Mouse (Mus musculus) CH12F3 (cell line): ENCODE data around the gene Slc4a2.

Source experiments
- in situ Hi-C: fragments of 300-500 bp; cut with MboI; formaldehyde crosslinking; loops from 2 replicates; pipeline ENCODE4 v1.14.3; 2020; ENCODE audit warnings: low sequenced_read_pairs

Slc4a2 gene

DNA sequence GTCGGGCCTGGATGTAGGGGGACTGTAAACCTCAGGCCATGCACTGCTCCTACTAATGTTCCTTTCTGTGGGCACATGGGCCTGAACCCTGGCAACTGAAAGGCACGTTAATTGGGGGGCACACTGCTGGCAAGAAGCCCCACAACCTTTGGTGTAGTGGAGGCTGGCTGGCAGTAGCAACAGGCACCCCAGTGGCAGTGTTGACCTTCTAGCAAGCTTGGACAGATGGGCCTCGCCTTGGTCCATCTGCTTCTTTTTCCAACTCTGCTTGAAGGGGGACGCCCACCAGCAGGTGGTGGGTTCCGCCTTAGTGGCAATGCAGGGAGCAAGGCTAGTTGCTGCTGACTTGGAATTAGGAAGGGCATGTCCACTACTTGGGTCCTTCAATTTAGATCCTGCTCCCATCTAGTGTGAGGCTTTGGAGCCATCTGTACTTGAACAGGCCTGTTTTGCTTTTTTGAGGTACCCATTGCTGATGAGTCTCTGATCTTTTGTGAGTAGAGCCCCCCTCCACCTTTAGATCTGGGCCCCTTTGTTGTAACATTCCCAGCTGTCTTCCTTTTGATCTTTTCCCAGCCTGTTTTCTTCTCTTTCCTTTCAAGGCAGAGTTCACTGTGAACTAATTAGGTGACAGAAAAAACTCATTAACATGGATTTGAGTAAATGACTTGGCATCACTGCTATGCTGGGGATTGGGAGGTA is 29.8 kb downstream of the Slc4a2 start:
- in situ Hi-C loops: no loop called here

- in situ Hi-C loops: no loop called here
Observed at GRCm38 (mm10) chr5:24453985-24454303, 30.3 kb downstream of the Slc4a2 start.

GRCm38 (mm10) chr5:24455076-24455475 is 31.4 kb downstream of the Slc4a2 start:
- in situ Hi-C loops: no loop called here

- in situ Hi-C loops: no loop called here
Observed at GRCm38 (mm10) chr5:24455613-24456012, 32.0 kb downstream of the Slc4a2 start.

DNA sequence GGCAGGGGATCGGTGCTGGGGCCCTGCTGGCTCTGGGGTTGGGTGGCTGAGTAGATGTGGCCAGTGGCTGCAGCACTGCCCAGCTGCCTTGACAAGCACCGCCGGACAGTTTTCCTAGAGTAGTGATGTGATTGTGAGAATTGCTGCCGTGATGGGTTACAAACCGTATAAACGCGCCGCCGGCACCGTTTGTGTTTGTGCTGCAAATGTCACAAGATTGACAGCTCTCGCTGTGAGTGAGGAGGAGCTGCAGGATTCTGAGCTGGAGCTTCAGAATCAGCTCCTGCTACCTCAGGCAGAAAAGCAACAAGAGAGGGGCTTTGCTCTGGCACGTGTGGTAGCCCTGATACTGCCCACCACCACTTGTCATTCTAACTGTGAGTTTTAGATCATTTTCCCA is 43.1 kb downstream of the Slc4a2 start:
- in situ Hi-C loops: no loop called here

GRCm38 (mm10) chr5:24470600-24470999 is 47.0 kb downstream of the Slc4a2 start:
- in situ Hi-C loops: no loop called here

- in situ Hi-C loops: no loop called here
Observed at GRCm38 (mm10) chr5:24472884-24473619, 49.4 kb downstream of the Slc4a2 start.

- in situ Hi-C loops: no loop called here
Observed at GRCm38 (mm10) chr5:24474025-24474722, 50.5 kb downstream of the Slc4a2 start.

DNA sequence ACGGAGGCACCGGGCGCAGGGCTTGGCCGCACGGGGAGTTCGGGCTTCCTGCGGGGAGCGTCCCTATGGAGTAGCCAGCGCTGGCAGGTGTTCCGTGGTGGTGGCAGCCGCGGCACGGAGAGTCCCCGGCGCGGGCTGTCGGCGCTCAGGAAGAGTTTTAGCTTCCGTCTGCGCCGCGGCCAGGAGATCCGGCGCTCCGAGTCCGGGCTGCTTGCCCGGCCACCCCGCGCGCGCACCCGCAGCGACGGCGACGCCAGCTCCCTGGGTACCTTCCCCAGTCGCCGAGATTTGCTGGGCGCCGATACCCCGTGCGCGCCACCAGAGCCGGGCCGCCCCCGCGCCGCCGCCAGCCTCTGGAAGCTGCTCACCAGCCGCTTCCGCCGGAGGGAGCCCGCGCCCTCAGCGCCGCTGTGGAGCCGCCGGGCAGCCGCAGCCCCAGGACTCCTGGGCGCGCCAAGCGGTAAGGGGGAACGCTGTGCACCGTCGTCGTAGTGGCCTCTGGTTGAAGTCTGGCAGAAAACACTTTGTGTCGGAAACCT is 51.2 kb downstream of the Slc4a2 start:
- in situ Hi-C loops: no loop called here

DNA sequence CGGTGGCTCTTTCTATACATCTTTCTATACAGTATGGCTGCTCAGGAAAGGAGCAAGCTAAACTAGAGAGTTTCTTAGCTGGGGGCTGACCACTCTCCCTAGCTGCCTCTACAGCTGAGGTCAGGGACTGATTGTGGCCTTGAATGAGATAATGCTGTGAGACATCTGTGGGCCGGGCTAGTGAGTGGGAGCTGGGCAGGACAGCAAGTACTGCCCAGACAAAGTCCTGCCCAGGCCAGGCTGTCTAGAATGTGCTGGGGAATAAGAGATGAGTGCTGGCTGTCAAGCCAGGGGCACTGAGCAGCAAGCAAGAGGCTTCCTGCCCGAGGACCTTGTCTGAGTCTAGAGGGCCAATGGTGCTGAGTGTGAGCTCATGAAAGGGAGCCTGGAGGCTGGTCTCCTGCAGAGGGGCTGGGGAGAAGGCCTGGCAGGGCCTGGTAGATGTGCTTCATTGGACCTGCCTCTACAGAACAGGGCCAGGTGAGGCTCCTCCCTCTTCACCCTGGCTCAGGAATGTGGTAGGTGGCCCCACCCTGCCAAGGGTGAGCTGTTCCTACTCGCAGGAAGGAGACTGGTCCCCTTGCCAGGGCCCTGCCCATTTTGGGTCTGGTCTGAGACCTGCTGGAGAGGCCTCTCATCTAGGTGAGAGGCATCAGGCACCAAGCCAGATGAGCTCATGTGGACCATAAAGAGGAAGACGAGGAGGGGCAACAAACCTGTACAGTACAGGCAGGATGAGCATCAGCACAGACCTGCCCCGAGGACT is 52.0 kb downstream of the Slc4a2 start:
- in situ Hi-C loops: no loop called here

- in situ Hi-C loops: no loop called here
Observed at GRCm38 (mm10) chr5:24477909-24478308, 54.3 kb downstream of the Slc4a2 start.

DNA sequence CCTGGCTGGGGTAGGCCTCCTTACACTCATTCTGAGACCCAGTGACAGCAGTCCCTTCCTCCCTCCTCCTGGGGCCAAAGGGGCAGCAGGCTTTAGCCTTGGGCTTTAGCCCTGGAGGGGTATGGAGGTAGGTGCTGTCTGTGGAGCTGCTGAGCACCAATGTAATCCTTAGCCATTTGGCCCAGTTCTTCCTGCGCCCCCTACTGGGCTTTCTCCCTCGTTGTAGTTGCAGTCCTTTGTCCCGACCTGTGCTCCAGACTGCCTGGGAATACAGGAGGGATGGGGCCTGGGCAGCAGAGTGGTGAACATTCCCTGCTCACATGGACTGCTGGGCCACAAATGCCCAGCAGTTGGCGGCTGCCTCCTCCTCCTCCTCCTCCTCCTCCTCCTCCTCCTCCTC is 58.0 kb downstream of the Slc4a2 start:
- in situ Hi-C loops: no loop called here

- in situ Hi-C loops: no loop called here
Observed at GRCm38 (mm10) chr5:24482247-24483079, 58.8 kb downstream of the Slc4a2 start.

GRCm38 (mm10) chr5:24483326-24483725 is 59.7 kb downstream of the Slc4a2 start:
- in situ Hi-C loops: no loop called here

DNA sequence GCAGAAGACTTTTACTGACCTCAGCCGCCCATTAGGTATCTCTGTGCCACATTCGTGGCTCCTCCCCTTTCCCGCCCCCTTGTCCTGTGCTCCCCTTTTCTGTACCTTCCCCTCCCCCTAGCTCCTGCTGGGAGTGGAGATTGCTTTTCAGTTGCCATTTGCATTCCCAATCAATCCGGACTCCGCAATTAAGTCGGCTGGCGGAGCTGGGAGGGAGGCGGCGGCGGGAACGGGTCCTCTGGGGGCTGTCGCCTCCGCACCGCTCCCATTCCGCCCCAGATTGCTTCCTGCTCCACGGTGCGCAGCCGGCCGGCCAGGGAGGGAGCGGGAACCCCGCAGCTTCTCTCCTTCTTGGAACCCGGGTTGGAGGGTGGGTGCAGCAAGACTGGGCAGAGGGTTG is 61.3 kb downstream of the Slc4a2 start:
- in situ Hi-C loops: loop anchor here (5.0 kb wide), 1 partner anchor 37 kb away; no protein-coding TSS in a partner anchor

DNA sequence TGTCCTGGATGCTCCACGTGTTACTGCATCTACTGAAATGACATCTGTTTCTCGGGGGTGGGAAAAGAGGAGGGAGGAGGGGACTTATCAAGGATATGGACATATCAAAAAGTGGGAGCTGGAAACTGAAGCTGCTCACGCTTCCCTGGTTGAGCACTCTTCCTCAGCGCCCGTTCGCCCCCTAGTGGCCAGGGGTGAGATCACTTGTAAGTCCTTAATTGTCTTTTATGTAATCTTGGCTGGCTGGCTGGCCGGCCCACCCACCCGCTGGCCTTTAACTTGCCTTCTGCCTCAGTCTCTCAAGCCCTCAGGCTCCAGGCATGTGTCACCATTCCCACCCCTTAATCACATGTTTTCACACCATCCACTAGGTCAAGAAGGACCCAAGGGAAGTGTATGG is 62.5 kb downstream of the Slc4a2 start:
- in situ Hi-C loops: loop anchor here (5.0 kb wide), 1 partner anchor 36 kb away; no protein-coding TSS in a partner anchor

DNA sequence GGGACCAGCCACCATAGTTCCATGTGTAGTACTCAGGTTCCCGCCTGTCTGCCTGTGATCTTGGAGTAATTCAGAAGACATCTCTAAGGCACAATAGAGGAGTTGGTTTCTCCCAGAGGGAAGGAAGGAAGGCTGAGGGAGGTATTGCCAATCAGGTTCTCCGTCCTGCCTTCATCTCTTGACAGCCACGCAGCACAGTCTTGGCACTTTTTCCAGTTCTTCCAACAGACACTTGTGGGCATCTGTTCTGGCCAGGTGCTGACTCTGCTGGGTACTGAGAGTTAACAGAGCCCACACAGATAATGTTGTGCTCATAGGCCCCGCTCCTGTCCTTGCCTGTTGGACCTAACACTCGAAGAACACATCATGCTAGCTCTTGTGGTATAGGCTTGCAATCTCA is 63.1 kb downstream of the Slc4a2 start:
- in situ Hi-C loops: loop anchor here (5.0 kb wide), 1 partner anchor 36 kb away; no protein-coding TSS in a partner anchor

- in situ Hi-C loops: no loop called here
Observed at GRCm38 (mm10) chr5:24490413-24490920, 66.8 kb downstream of the Slc4a2 start.
